Mouse (Mus musculus): ENCODE results near the gene Psmb7.

The Psmb7 gene

DNA sequence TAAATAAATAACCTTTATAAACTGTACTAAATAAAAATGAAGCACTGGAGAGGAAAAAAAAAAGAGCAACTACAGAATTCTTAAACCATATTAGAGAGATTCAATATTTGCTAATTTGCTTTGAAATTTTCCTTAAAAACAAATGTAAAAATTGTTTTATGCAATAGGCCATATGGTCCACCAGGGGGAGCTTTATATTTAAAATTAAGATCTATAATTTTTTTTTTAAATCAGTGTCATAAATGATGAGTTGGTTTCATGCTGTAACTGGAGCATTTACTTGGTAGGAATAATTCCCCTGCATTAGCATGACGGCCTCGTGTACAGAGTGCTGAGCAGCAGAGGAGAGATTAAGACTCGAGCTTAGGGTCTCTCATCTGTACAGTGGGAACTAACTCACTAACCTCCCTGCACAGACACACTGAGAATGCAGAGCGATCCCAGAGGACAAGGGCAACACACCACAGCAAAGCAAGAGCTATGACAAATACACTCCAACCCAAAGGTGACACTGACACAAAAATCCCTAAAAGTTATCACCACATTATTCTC lies 6.1 kb downstream of the Psmb7 start:
- no peak for DNase-seq

DNA sequence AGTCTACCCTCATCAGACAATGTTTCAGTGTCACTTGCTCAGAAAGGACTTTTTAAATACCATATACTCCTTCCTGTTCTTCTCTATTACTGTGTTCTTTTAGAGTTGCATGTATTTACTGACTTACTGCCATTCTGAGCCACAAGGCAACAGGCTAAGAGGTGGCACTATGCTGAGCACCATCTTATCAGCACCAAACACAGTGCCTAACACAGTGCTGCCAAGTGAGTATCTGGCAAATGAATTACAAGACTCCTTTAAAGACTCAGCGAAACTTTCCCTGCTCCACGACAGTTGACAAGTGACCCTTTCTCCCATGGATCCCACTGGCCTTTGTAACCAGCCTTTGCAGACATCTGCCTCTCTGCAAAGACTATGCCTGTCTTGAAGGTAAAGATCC lies 13.3 kb downstream of the Psmb7 start:
- DNase-seq = no peak

DNA sequence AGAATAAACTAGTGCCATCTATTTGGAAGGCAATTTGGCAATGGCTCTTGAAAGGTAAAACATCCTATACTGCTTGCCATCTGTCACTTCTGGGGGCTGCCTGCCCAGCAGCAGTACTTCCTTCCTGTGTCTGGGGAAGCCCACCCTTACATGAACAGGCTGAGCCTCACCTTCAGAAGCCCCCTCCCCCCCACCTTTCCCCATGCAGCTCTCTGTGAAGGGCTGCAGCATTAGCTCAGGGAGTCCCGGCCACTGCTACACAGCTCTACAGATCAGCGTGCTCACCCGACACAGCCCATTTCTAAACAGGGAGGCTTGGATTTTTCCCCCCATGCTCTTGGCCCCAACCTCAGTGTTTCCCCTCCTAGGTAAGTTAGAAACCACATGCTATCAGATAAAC lies 14.4 kb downstream of the Psmb7 start:
- DNase-seq = no peak

DNA sequence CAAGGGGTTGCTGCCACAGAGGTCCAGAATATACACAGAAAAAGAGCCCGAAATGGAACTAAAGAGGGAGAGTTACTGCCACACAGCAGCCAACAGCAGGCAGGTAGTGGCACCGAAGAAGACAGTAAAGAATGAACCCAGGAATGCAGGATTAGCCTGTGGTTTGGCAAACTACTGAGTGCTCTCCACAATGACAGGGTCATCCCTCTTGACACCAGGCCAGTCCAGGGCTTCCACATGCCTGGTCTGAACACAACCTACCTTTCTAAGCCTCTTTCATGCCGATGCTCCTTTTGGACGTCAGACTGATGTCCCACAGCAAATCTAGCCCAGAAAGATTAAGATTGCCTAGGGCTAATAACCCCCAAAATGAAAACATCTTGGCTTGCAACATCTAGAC lies 15.1 kb downstream of the Psmb7 start:
- no peak for DNase-seq

DNA sequence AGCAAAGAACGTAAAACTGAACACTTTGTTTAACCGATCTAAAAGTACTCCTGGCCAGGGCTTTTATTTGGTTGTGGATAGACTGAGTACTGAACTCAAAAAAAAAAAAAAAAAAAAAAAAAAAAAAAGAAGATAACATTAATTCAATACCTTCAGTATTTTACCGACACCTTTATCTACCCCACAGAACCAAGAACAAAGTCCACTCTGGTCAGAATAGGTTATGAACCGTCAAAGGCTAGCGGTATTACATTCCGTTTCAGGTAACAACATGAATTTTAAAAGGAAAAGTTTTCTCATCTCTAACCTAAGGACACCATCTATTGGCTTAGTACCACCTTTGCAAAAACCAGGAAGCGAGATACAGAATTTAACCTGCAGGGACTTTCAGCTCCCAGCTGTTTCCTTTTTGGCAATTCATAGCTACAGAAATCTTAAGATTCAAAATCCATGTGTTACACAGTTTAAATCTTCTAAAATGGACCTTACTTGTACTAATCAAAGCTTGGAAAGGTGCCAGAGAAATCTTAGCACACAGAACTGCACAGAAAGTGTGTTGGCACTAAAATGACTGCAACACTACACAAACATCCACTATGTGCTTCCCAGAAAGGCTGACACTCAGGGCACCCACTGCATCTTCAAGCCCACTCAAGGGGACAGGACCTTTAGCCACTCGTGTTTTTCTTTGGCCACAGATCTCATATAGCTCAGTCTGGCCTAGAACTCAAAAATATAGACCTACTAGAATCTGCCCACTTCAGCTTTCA lies 19.9 kb downstream of the Psmb7 start:
- DNase-seq = no peak

DNA sequence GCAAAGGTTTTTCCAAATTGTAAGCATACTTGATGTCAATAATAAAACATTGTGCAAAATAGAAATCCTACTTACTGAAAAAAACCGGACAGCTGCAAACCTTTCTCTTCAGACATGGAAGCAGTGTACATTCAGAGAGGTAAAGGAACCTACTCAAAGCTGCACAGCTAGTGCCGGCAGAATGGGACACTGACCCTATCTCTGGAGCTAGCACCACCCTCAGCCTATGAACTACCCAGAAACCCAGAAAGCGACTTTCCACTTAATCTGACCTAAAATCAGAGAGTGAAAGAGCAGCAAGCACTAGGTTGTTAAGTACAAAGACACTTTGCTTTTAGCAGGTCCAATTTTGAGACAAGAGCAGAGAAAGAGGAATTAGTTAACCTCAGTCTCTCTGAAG lies 20.5 kb downstream of the Psmb7 start:
- no peak for DNase-seq

DNA sequence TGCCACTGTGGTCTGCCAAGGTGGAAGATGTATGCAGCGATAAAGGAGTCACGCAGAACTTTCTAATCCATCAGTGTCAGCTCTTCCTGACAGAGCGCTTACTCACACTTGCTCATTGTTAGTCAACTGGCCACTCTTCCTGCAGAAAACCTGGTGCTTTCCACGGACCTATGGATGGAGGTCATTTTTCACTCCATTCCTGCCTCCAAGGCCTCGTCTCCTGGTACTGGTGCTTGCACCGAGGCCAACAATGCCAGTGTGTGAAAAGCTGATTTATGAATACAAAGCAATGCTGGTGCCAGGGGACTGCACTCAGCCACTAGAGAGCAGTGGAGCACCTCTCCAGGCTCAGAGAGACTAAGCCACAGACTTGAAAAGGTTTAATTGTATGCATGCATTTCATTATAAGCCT lies 22.3 kb downstream of the Psmb7 start:
- peak; percentile 30 for DNase-seq

DNA sequence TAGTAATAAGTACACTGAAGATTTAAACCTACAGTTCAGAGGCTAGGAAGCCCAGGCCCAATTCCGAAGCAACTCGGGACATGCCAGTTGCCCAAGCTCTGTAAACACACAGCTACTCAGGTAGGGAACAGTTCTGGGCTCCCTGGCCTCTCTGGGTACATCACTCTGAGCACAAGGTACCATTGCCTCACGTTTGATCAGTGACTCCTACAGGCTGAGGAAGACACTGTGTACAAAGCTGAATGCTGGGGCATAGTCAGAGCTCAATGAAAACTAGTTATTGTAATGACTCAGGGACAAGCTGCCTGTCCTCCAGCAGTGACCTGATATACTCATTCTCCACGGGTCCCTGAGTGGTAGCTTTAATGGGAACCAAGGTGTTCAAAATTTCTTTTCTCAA lies 22.8 kb downstream of the Psmb7 start:
- DNase-seq = no peak

DNA sequence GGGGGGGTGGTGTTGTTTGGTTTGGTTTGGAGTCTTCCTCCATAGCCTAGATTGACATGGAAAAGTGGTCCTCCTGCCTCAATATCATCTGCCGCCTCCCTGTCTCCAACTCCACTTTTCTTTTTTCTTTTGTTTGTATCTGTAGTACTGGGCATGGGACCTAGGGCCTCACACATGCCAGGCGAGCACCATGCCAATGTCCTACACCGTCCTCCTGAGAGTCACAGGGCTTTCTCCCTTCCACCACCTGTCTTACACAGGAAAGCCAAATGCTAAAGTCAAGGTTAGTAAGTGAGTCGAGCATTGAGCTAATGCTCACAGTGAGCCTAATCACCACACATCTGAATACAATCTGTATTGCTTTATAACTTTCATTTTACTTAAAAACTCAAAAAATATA lies 24.1 kb downstream of the Psmb7 start:
- no peak for DNase-seq

DNA sequence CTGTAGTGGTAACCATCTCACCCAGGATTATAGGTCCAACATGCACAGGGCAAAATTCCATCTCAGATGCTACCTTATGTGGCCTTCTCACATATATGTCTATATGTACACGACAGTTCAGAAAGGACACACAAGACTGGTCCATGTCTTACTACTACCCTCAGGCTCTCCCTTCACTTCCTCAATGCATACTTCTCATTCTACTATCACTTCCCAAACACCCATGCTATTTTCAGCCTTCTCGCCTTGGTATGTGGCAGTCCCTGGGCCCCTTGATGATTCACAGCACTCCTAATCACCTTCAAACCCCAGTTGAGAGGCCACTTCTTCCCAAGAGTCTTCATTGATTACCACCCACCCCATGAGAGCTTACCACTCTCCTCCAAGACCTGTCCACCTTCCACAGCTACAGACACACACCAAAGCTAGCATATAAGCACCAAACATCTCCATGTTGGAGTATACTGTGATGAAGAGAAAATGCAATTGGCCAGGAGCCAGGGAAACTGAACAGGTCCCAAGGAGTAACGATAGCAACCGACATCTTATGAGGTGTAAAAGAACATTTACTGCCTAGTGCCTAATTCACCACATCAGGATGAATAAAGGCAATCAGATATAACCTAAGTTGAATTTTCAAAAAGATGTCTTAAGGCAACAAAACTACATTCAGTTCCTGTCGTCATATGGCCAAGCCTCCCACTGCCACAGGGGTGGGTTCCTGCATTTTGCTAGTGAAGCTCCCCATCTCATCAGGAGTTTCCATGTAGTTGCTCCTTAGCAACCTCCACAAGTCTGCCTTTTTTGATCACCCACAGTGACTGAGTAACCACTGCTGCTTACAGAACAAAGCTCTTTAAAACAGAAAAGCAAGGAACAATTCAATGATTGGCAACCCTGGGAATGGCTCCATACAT lies 26.7 kb downstream of the Psmb7 start:
- no peak for DNase-seq

DNA sequence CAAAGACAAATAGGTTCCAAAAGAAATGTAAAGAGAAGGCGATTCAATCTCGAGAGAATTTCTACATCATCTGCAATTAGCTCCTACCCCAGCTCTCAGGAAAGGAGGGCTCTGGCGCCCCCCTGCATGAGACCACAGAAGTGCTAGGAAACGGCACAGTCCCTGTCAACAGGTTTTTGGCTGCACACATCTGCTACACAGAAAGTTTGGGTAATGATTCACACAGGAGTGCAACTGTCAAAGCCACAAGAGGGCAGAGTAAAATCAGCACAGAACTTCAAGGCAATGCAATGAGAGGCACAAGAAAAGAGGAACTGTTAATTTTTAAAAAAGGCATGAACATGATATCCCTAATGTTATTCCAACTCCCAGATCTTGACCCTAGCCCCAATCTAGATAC lies 27.8 kb downstream of the Psmb7 start:
- peak; percentile 34 for DNase-seq

DNA sequence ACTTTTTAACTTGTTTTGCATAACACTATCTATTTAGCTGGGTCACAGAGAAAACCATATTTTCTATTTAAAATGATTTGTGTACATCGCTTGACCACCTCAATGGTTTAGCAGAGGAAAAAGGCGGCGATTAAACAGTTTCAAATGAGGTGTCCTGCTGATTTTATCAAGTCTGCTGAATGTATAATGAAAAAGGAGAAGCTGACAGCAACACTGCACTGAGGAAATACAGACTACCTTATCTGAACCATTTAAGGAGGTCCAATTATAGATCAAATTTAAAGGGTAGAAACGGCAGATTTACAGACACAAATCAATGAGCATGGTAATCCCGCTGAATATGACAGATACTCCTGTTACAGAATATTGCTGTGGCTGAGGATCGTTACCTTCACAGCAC lies 29.4 kb downstream of the Psmb7 start:
- no peak for DNase-seq

DNA sequence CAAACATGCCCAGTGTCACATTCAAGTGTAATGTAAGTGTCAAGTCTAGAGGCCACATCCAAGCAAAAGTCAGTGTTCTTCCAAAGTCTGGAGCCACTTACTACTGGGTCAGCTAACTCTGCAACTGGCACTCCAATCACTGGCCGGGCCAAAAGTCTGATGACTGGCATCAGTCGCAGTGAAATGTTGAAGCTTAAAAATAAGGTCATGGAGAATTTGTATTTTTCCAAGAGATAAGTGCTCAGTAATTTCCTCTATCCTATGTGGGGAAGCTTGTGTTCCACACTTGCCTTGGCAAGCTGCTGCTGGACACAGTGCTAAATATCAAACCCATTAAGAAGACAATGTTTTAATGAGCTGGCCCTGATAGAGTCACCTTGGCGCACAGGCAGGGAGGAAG lies 30.3 kb downstream of the Psmb7 start:
- no peak for DNase-seq

DNA sequence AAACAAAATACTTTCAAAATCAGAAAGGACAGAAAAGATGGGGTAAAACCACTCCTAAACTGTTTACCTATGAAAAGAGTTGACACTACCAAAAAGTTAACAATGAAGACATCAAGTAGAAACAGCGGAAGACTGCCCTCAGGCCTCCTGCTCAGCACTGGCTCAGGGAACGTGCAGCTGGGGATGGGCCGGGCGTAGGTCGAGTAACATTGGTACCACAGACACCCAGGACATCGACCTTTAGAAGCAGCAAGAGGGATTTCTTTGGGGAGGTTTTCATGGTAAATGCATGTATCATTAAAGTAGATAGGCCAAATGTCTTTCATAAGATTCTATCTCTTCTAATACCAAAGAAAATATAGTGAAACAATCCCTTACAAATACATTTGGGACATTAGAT lies 31.3 kb downstream of the Psmb7 start:
- DNase-seq = no peak

DNA sequence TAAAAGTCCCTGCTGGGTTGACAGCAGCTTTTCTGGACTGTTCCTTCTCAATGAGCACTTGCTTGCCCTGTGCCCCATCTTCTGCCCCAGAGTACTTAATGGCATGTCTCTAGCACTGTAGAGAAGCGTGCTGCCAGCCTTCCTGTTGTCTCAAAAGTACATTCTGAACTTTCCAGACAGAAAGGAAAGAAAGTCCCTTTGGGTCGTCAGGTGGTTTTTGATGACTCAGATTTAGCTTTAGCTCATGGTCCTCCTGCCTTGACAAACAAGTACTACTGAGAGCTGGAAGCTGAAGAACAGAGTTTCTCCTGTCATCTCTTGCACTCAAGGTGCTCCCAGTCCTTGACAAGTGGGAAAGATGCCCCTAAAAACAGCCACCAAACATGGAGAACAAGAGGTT lies 33.7 kb downstream of the Psmb7 start:
- no peak for DNase-seq

DNA sequence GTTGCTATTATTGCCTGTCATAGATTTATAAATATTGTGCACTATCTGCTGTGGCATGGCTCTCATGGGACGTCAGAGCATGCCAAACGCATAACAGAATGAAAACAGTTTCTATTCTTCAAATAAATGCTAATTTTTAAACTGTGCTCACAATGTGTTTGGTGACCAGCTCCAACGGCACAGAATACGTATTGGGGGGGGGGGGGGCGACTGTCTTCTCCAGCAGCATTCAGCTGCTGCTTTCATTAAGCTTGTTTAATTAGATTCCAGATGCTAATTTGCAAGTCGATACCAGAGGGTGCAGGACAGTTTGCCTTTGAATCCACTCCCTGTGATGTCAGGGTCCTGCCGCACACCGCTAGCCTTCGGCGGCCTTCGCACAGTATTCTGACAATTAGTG lies 34.6 kb downstream of the Psmb7 start:
- DNase-seq = no peak

DNA sequence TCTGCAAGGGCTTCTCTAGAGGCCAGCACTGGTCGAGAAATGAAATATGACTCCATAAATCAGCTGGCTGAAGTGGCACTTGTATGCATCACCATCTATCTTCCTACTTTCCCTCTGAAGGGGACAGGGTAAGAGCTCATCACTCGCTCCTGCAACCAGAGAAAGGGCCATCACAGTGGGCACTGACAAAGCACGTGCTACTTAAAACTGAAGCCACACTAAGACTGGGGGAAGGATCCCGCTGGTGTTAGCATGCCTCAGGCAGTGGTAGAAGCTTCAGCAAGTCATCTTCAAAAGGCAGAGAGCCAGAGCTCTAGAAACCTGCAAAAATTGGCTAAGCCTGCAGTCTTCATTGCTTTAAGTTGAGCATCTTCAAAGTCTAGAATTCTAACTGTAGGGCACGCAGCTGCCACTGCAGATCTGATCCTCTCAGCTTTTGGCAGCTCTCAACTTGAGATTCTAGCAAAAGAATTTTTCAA lies 35.0 kb downstream of the Psmb7 start:
- DNase-seq = no peak

DNA sequence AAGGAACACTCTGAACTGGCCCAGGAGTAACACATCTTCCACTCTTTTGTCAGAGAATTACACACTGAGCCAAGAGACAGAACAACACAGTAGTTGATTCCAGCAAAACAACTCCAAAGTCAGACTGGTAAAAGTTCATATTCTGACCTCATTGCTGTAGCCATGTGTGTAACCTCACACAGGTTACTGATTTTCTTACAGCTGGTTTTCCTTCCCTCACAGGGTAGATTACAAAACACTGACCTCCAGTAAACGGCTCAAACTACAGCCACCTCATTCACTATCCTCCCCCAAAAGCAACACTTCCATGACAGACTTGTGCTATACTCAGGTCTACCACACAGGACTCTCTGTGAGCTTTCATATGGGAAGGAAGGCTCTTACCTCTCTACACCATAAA lies 36.2 kb downstream of the Psmb7 start:
- DNase-seq = no peak

DNA sequence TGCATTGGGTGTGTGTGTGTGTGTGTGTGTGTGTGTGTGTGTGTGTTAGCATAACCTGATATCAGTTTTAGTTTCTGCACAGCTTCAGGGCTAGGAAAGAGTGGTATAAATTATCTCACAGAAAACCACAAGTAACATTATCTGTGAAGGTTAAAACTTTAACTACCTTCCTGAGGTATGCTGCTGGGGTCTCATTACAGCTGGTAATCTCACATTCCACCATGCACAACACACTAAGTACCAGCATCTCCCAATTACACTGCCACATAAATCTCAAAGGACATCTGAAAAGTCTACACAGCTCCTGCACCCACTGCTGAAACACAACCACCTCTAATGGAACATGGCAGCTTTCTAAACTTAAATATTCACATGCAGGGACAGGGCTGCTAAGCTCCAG lies 43.0 kb downstream of the Psmb7 start:
- DNase-seq = no peak

DNA sequence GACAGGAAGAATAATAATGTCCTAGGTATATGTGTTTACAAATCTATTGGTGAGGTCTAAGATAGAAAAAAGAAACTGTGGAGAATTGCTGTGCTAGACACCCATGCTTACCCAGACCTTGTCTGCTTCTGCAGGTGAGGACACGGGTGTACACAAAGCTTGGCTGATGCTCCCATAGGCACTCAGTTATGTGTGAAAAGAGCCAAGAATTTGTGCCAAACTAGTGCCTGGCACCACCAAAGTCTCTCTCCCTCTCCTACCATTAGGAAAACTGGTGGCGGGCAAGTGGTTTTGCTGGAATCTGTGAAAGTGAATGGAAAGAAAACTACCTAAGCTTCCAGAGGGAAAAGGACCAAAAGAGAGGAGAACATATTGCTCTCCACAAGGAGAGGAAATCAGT lies 45.5 kb downstream of the Psmb7 start:
- DNase-seq = no peak

DNA sequence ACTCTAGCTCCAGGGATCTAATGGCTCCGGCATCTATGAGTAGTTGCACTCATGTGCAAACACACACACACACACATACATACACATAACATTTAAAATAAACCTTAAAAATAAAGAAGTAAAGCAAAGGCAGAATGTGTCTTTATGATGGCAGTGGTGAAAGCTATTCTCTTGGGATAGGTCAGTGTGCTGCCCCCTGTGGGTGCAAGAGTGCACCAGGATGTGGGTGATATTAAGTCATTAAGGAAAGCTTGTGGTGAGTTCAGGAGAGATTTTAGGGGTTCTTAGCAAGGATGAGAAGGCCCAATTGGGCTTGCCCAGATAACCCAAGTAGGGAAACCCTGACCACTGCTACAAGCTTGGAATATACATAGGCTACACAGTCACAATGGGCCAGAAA lies 46.0 kb downstream of the Psmb7 start:
- DNase-seq = peak; percentile 25

DNA sequence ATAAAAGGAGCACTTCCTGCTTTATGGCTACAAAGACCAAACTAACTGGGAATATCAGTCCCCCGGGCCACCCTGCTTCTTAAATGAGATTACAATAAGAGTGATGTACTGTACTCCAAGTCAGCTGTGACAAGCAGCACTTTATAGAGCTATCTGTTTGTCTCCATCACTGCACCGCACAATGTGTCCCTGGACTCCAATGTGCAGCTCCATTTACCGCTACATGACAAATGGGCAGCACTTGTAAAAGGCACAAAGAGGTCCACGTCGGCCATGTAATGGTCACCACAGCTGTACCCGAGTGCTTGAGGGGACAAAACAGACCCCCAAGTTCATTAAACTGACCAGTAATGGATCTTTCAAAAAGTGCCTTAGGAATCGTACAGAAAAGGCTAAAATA lies 49.0 kb downstream of the Psmb7 start:
- no peak for DNase-seq

DNA sequence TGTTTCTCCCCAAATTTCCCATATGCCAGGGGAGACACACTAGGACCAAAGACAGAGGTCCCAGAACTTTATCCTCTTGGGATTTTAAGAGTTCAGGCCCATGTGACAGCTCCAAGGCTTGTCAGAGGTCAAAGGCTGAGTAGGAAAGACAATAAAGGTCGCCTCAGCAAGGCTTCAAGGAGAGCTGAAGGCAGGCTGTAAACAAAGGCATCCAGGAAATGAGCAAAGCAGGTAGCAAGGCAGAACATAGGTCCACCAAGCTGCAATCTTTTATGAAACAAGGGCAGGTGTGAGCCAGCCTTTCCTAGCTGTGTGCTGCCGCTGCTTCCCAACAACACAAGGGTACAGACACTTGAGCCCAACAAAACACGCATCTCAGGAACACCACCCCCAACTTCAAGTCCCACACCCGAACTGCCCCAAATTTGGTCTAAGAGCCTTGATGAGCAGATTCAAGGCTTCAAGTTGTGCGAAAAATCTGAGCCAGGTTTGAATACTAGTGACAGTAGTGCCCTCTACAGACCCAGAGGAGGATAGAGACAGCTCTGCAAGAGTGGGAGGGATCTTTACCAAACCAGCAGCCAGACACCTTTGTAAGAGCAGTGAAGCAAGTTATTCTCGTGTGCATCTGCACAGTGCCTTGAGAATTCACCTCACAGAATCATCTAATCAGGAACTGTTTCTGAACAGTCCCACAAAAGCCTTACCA lies 52.0 kb downstream of the Psmb7 start:
- no peak for DNase-seq
